Mouse (Mus musculus) left cerebral cortex, adult 8-10 months (tissue): ENCODE data around the gene Afap1l2. TPM values are rescaled to one million over a fixed set of nuclear protein-coding genes. Genes with fewer than 3 reads are reported as not detected.
A peak's percentile ranks its signal among the peaks of the same experiment; 100 is the strongest.

Experiments
- DNase-seq, 2 experiments: peaks; one replicate each; pipeline ENCODE4 v3.0.0; 2022; ENCODE audit warnings: low spot score in 2 of 2
- total RNA-seq, 4 experiments: library from RNA; stranded (reverse); gene quantifications; 2 replicates each; pipeline ENCODE4 v1.2.4; 2022

Gene Afap1l2
- total RNA-seq: 10 to 100 TPM in 1 of 4 experiments, 1 to 10 TPM in 3; 6.8 to 10.2 (median 8.2) TPM

GRCm38 (mm10) chr19:57007781-57008710 lies at the start of gene Afap1l2:
Gene Afap1l2 (minus strand): TSS chr19:57008228.
- DNase-seq: no peak

- no peak for DNase-seq
Measured at GRCm38 (mm10) chr19:57057568-57057967, 49.5 kb upstream of the Afap1l2 start.

GRCm38 (mm10) chr19:57055215-57056120 lies 47.4 kb upstream of the Afap1l2 start:
- DNase-seq: no peak

GRCm38 (mm10) chr19:57052959-57053358 lies 44.9 kb upstream of the Afap1l2 start:
- no peak for DNase-seq

GRCm38 (mm10) chr19:57052016-57052415 lies 44.0 kb upstream of the Afap1l2 start:
- DNase-seq: no peak

DNA sequence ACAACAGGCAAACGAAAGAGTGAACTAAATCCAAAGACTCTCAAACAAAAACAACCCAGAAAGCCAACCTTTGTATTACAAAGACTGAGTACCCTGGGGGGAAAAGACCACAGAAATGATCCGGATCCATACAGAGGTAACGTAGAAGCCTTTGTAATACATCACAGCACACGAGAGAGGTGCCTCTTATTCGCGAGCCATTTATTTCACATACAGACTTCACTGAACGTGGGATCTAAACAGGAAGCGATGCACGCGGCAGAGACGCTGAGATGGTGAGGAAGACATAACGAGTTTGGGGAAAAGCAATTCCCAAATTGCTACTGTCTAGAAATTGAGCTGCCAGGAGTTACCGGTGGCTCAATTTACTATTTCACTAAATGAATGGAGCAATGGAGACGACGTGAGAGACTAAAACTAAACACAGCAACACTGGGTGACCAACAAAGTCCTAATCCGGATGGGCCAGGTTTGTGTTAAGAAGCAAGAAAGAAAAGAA lies 41.6 kb upstream of the Afap1l2 start:
- DNase-seq: no peak

GRCm38 (mm10) chr19:57047671-57048320 lies 39.8 kb upstream of the Afap1l2 start:
- DNase-seq: no peak

- no peak for DNase-seq
Measured at GRCm38 (mm10) chr19:57039258-57039657, 31.2 kb upstream of the Afap1l2 start.

DNA sequence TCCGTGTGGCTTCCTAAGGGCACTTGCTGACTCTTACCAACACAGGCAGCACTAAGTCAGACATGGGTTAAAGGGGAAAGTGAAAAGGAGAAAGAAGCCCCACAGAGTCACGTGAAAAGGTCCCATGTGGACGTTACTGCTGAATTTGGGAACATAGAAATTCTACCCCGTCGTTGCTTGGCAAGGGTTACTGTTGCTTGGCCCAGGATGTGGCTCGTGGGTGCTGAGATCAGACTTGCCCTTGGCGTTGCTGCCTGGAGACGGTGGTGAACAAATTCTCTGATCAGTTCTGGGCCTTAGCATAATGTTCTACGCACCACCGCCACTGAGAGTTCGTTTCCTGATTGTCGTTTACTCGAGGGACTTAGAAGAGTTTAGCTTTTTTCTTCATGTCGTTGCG lies 28.8 kb upstream of the Afap1l2 start:
- no peak for DNase-seq

- peak in 1 of 2 experiments; percentile 45 for DNase-seq
Measured at GRCm38 (mm10) chr19:57031582-57031981, 23.6 kb upstream of the Afap1l2 start.

DNA sequence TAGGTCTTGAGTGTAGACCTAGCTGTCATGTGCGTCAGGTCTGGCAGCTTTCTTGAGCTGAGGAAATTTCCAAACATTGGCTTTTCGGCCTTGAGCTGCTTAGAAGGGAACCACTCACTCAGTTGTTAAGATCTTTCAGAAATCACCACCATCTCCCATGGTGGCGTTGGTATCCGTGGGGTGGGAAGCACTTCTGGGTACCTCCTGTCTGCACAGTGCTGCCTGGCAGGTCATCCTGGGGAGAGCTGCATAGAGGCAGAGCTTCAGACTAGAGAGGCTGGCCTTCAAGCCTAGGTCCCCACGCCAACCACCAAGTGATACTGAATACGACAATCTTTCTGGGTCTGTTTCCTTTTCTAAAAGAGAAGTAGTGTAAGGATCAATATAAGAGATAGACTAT lies 21.4 kb upstream of the Afap1l2 start:
- no peak for DNase-seq

- DNase-seq: no peak
Measured at GRCm38 (mm10) chr19:57028327-57029179, 20.5 kb upstream of the Afap1l2 start.

DNA sequence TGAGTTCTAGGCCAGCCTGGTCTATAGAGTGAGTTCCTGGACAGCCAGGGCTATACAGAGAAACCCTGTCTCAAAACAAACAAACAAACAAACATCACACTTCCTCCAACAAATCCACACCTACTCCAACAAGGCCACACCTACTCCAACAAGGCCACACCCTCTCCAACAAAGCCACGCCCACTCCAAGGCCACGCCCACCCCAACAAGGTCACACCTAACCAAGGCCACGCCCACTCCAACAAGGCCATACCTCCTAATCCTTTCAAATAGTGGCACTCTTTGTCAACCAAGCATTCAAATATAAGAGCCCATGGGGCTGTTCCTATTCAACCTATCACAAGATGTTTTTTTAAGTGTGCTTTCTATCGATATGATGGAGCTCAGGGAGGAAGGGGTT lies 18.5 kb upstream of the Afap1l2 start:
- no peak for DNase-seq

- no peak for DNase-seq
Measured at GRCm38 (mm10) chr19:57017785-57018179, 9.8 kb upstream of the Afap1l2 start.

DNA sequence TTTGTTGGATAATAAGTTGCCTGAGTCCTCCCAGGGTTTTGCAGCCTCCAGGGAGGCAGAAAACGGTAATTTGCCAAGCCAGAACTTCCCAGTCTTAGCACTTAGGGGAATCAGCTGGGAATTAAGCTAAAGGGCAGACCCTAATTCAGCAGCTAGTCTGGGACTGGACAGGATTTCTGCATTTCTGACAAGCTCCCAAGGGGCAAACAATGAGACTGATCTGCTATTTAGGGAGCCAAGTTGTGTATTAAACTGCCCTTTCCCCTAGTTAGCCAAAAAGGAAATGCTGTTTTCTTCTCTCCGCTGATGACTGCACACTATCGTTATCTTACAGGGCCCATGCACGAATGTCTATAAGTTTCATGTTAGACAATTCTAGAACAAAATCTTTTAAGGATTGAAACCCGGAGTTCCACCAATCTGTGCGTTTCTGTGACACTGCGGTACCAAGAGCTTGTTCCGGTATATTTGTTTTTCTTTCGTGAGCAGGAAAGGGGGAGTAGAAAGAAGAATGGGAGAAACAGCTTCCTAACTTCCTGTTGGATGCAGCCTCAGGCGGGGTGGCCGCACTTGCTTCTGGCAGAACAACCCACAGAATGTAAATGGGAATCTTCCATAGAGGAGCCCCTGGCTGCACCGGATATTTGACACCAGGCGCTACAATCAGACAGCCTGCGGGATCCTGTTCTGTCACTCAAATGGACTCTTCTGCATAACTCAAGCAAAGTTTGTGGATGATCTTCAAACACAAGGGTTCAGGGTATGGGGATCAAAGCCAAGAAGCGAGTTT lies 9.2 kb upstream of the Afap1l2 start:
- DNase-seq: no peak

DNA sequence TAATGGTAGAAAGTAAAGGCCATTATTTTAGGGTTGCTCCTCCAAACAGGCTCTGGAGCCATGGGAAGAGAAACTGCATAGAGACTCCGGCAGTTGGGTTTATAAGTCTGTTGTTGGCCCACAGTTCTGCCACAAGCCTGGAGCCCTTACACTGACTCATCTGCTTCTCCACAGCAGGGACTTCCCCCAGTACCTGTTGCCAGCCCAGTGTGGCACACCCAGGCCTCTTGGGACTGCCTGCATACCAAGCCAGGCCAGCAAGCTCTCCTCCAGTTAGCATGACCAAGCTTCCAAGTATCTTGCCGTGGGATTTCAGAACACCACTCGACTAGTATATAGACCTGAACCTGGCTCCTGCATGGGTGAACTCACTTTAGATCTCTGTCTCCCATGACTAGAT lies 6.8 kb upstream of the Afap1l2 start:
- DNase-seq: no peak

DNA sequence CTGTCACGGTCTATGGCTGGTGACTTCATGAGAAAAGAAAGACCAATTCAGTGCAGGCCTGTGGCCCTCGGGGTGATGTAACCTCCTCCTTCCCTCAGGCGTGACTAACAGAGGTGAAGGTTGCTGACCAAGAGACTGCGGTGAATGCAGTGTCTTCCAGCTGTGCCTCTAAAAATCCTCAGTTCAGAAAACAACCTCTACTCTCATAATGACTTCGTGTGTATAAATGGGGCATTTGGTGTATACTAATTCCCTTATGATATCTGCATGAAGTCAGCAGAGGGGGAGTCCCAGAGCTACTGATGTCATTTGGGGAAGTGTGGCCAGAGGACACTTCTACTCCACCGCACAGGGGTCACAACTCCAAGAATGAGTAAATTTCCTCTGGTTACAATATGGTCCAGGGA lies 5.2 kb upstream of the Afap1l2 start:
- DNase-seq: no peak

GRCm38 (mm10) chr19:57012068-57012467 lies 4.0 kb upstream of the Afap1l2 start:
- no peak for DNase-seq

DNA sequence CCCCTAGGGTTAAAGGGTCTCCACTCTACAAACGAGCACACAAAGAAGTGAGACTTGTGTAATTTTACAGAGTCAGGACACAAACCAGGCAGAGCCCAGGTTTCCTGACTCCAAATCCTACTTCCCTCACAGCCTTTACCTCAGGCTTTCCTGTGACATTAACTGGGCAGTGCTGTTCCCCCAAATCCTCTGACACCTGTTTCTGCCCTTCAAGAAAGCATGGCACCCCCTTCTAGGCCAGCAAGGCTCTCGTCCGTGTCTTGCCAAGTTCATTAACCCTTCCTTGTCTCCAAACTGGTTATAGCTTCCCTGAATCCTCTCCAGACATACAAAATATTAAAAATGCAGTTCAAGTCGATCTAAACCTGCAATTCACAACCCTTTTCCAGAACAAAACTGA lies 2.0 kb upstream of the Afap1l2 start:
- DNase-seq: no peak

DNA sequence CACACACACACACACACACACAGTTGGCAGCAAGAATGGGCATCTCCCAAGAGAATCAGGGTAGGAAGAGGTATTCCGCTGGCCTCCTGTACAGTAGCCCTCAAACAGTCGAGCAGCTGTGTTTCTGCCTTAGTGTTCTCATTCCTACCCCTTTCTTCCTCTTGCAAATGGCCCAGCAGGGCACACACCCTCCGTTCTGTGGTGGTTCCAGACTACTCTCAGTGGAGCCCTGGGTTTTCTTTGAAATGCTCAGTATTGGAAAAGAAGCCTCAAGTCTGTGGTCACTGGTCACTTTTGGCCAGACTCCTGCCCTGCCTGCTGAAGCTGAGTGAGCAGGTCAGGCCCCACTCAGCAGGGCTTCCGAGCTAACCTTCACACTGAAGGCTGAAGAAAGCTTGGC lies 1.6 kb upstream of the Afap1l2 start:
- DNase-seq: no peak
